Mouse (Mus musculus) G1E (cell line): ENCODE measurements around the gene Atp13a1.

ENCODE experiments used
- CTCF ChIP-seq: IDR thresholded peaks from 2 replicates; pipeline ENCODE4 v1.5.1; 2012; ENCODE audit warnings: low read depth, low read length, inconsistent platforms, mixed read lengths
- GATA1 ChIP-seq: IDR thresholded peaks from 2 replicates; pipeline ENCODE4 v1.6.1; 2012; ENCODE audit warnings: borderline replicate concordance, low read length, inconsistent platforms, mixed read lengths

GRCm38 (mm10) chr8:69741231-69741630 is 49.7 kb upstream of the Atp13a1 start:
- TF ChIP-seq GATA1, result no peak
- TF ChIP-seq CTCF, result no peak
